13 mouse cellular contexts compared by ENCODE assay signal in the genomic region with DNA sequence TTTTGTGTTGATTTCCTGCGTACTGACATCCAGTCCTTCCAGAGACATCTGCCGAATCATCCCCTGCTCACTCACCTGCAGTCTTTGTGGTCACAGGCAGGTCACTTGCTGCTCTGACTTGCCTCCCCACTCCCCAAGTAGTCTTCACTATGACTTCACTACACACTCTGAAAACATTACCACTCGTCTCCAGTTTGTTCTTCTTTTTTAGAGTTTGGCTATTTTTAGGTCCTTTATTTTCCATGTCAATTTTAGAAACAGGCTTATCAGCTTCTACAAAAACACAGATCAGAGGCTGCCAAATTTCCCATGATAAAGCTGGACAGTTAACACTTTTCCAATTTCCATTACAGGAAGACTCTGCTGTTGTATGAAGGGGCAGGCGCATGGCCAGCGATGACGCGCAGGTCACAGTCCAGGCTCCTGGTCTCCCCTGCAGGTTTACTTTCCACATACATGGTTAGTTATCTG.
DNase-seq lines count a peak whose midpoint lies in the region; ATAC-seq and TF ChIP-seq lines count a peak whose summit lies in the region.
"Had no signal": no experiment of that assay in that cellular context is flagged by ENCODE, and none has a peak within 500 bp of the region (broad histone marks: within the 10 kb centered on the region; RNA-seq: fewer than 3 reads in every experiment).

No protein-coding gene starts in this region.

- H3K4me2 ChIP-seq in heart, embryonic 11.5 days, result no peak overlapping the region
- H3K4me2 ChIP-seq: forebrain, embryonic 12.5 days had no signal

- no peaks in the 10 kb centered on the region for H3K36me3 ChIP-seq in heart, embryonic 11.5 days (ENCODE audit: control insufficient read depth, insufficient read depth, low read length)
- H3K36me3 ChIP-seq in macrophage (ENCODE audit: inconsistent target), result no peaks in the 10 kb centered on the region
- H3K36me3 ChIP-seq: forebrain, embryonic 12.5 days; midbrain, embryonic 10.5 days had no signal

- H3K9ac ChIP-seq in heart, embryonic 11.5 days (ENCODE audit: low read depth, low read length), result no peak overlapping the region
- H3K9ac ChIP-seq: forebrain, embryonic 12.5 days had no signal

- no peaks in the 10 kb centered on the region for H3K9me3 ChIP-seq in heart, embryonic 11.5 days (replicated peaks; ENCODE audit: control insufficient read depth, low read length)
- H3K9me3 ChIP-seq: forebrain, embryonic 12.5 days; midbrain, embryonic 10.5 days had no signal

- intact Hi-C loops in left cerebral cortex, adult 2 months (cut with DNase I), result loop anchor here (5.0 kb wide), 1 partner anchor 65 kb away; no protein-coding TSS in a partner anchor

- TF ChIP-seq CTCF in left cerebral cortex, adult 2 months (IDR thresholded peaks at IDR 0.05), result no peak

- peaks cover 30% of the 10 kb centered on the region for H3K4me1 ChIP-seq in brown adipose tissue, adult 24 weeks (ENCODE audit: control insufficient read depth, insufficient read depth, insufficient read length, low read length)
- H3K4me1 ChIP-seq in heart, embryonic 11.5 days (ENCODE audit: control insufficient read depth, insufficient read depth, low read length), result peaks cover 24% of the 10 kb centered on the region
- H3K4me1 ChIP-seq: forebrain, embryonic 12.5 days had no signal

- 56% methylated on average over 7 of the region's 7 CpGs for WGBS in heart, embryonic 11.5 days (ENCODE audit: insufficient replicate concordance)
- 71% methylated on average over 7 of the region's 7 CpGs for WGBS in macrophage (ENCODE audit: missing documents)

- ATAC-seq in heart, embryonic 11.5 days (replicated peaks; ENCODE audit: insufficient number of reproducible peaks, low FRiP score, low TSS enrichment), result no peak
- ATAC-seq: hindbrain, embryonic 16.5 days had no signal

- no peak for DNase-seq in left cerebral cortex, adult 2 months (ENCODE audit: extremely low spot score in 1 of 2, low spot score in 2 of 2)
- DNase-seq in left cerebral cortex, adult 8-10 months (ENCODE audit: low spot score in 2 of 2), result no peak
- no peak for DNase-seq in retina, embryonic 14.5 days (ENCODE audit: low spot score)
- DNase-seq in spleen, adult 12 weeks (ENCODE audit: low spot score), result no peak
- DNase-seq: cerebellum, adult 9-11 months; gastrocnemius, postnatal 10 days; lung, adult 18-20 months had no signal

- peak overlapping the region; percentile 63 for H3K27ac ChIP-seq in left cerebral cortex, adult 2 months
- peak overlapping the region; percentile 86 for H3K27ac ChIP-seq in brown adipose tissue, adult 24 weeks (replicated peaks; ENCODE audit: low read depth, low read length)
- H3K27ac ChIP-seq in heart, embryonic 11.5 days (ENCODE audit: low read depth, low read length), result 0 out of 2 replicates have a peak overlapping the region, but pooled peaks have one; percentile 36
- 0 out of 2 replicates have a peak overlapping the region, but pooled peaks have one; percentile 1 for H3K27ac ChIP-seq in macrophage
- H3K27ac ChIP-seq: forebrain, embryonic 12.5 days; midbrain, embryonic 10.5 days had no signal

- H3K4me3 ChIP-seq in left cerebral cortex, adult 2 months, result no peak overlapping the region
- H3K4me3 ChIP-seq in brown adipose tissue, adult 24 weeks (ENCODE audit: insufficient read depth, low read depth, low read length), result no peak overlapping the region
- H3K4me3 ChIP-seq in heart, embryonic 11.5 days (ENCODE audit: low read depth, low read length), result no peak overlapping the region
- H3K4me3 ChIP-seq in macrophage (ENCODE audit: inconsistent target), result no peak overlapping the region
- H3K4me3 ChIP-seq: forebrain, embryonic 12.5 days; midbrain, embryonic 10.5 days had no signal

- no peaks in the 10 kb centered on the region for H3K79me2 ChIP-seq in macrophage (ENCODE audit: inconsistent target)

- H3K27me3 ChIP-seq in heart, embryonic 11.5 days (ENCODE audit: control insufficient read depth, insufficient read depth, low read length), result no peaks in the 10 kb centered on the region
- H3K27me3 ChIP-seq: forebrain, embryonic 12.5 days had no signal

Comparison
In these comparisons a context has a peak if more than half of its experiments do, and no peak if none do; other contexts are left out.
1. H3K27ac ChIP-seq: peak in every context shown above with its lines; median percentile 86 in brown adipose tissue, adult 24 weeks; 63 in left cerebral cortex, adult 2 months; 36 in heart, embryonic 11.5 days; 1 in macrophage.